Mouse (Mus musculus) megakaryocyte, embryonic 14.5 days (primary cell): ENCODE measurements around the gene Axin1. TPM values are rescaled to one million over a fixed set of nuclear protein-coding genes. Genes with fewer than 3 reads are reported as not detected.
A peak's percentile ranks its signal among the peaks of the same experiment; 100 is the strongest.

ENCODE experiments used
- H3K27me3 ChIP-seq: replicated peaks from 2 replicates; pipeline ENCODE3; 2012; ENCODE audit warnings: inconsistent platforms
- H3K36me3 ChIP-seq: replicated peaks from 2 replicates; pipeline ENCODE3; 2012; ENCODE audit warnings: low read length, inconsistent platforms, mixed read lengths
- H3K4me1 ChIP-seq: 2 replicates; pipeline ENCODE4 v1.6.1; 2012; ENCODE audit warnings: inconsistent platforms
- H3K4me3 ChIP-seq: replicated peaks from 2 replicates; pipeline ENCODE3; 2012; ENCODE audit warnings: moderate library complexity, mild to moderate bottlenecking, inconsistent platforms
- H3K9me3 ChIP-seq: 2 replicates; pipeline ENCODE4 v1.6.1; 2012; ENCODE audit warnings: inconsistent platforms
- FLI1 ChIP-seq: IDR thresholded peaks from 2 replicates; pipeline ENCODE4 v1.6.1; 2012; ENCODE audit warnings: low read length, inconsistent platforms, mixed read lengths
- GATA1 ChIP-seq: IDR thresholded peaks from 3 replicates; pipeline ENCODE4 v1.6.1; 2012; ENCODE audit warnings: mixed read lengths, low read length, inconsistent platforms, borderline replicate concordance
- polyA plus RNA-seq: library from polyadenylated mRNA; stranded (reverse); fragments of >175 nt; gene quantifications from 2 replicates; pipeline ENCODE4 v1.2.3, GENCODE M21; 2012; ENCODE audit warnings: low replicate concordance; ENCODE audit not compliant: insufficient read depth

Axin1 gene
- polyA plus RNA-seq, 1 experiment, result 19.6 TPM

DNA sequence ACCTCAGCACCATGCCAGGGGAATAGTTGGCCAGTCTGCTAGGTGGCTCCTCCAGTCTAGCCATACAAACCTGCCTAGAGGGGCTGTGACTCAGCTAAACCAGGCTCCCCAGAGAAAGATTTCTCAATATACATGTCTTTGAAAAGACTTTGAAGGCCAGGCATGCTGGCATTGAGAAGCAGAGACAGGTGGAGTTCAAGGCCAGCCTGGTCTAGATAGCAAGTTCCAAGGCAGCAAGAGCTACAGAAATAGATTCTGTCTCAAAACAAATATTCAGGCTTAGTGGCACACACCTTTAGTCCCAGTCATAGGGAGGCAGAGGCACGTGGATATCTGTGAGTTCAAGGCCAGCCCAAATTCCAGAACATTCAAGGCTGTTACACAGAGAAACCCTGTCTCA is 67.9 kb downstream of the Axin1 start:
- no peaks in the 10 kb centered on the region for H3K9me3 ChIP-seq
- no peaks in the 10 kb centered on the region for H3K36me3 ChIP-seq
- H3K4me1 ChIP-seq, result peaks cover 22% of the 10 kb centered on the region
- no peak overlapping the region for H3K4me3 ChIP-seq
- TF ChIP-seq GATA1, result no peak
- TF ChIP-seq FLI1, result no peak
- H3K27me3 ChIP-seq, result peaks cover 88% of the 10 kb centered on the region

DNA sequence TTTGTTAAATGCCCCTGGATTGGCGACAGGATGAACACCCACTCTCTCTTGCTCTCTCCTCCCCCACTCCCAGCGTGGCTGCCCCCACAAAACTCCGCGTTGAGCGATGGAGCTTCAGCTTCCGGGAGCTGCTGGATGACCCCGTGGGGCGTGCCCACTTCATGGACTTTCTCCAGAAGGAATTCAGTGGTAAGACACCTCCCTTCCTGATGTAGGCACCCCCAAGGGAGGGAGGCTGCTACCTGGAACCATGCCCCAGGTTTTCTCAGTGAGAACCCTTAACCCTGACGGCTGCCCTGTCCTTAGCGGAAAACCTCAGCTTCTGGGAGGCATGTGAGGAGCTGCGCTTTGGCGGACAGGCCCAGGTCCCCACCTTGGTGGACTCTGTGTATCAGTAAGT is 69.2 kb downstream of the Axin1 start, which contains the start of gene Arhgdig:
TSS of gene Arhgdig (minus strand) at position 101 of the 400 bp plus-strand sequence.
- TF ChIP-seq GATA1 (no peak), FLI1 (no peak)
- Histone ChIP-seq H3K36me3 (no peaks in the 10 kb centered on the region), H3K4me1 (peaks cover 12% of the 10 kb centered on the region), H3K4me3 (peak within 1 kb of the TSS; percentile 4), H3K27me3 (peaks cover 84% of the 10 kb centered on the region), H3K9me3 (no peaks in the 10 kb centered on the region)

DNA sequence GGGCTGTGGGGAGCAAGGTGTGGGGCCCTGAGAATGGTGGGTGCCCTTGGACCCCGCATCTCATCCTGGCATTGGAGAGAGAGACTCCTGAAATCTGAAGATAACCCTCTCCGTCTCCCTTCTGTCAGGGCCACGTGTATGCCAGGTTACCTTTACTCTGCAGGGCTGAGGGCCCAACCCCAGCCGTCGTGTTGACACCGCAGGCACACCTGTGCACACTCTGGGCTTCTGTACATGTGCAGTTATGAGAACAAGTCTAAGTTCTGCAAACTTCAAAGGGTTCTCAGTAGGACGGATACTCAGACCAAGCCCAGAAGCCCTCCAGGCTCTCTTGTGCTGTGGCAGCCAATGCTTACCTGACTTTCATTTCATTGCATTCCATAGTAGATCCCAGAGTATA is 73.8 kb downstream of the Axin1 start:
- peaks cover 11% of the 10 kb centered on the region for H3K4me1 ChIP-seq
- H3K4me3 ChIP-seq, result no peak overlapping the region
- H3K36me3 ChIP-seq, result no peaks in the 10 kb centered on the region
- TF ChIP-seq FLI1 (no peak), GATA1 (no peak)
- no peaks in the 10 kb centered on the region for H3K9me3 ChIP-seq
- peaks cover 74% of the 10 kb centered on the region for H3K27me3 ChIP-seq

DNA sequence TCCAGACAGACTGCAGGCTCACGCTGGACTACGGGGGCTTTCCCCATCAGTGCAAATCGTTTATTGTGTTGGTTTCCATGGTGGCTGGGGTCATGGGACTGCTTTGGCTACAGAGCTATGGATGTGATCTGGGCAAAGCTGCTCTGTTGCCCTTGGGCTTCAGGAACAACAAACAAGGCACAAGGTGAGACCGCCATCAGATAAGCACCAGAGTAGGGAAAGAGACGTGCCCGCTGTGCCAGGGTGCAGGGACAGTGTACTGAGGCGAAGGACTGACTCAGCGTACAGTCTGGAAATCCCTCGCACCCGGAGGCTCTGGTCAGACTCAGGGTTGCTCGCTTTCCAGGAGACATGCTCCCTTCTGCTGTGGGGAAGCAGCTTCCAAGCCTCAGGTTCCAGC is 74.2 kb downstream of the Axin1 start:
- Histone ChIP-seq H3K4me3 (no peak overlapping the region), H3K27me3 (peaks cover 74% of the 10 kb centered on the region), H3K36me3 (no peaks in the 10 kb centered on the region), H3K9me3 (no peaks in the 10 kb centered on the region), H3K4me1 (peaks cover 11% of the 10 kb centered on the region)
- no peak for TF ChIP-seq GATA1
- TF ChIP-seq FLI1, result no peak

DNA sequence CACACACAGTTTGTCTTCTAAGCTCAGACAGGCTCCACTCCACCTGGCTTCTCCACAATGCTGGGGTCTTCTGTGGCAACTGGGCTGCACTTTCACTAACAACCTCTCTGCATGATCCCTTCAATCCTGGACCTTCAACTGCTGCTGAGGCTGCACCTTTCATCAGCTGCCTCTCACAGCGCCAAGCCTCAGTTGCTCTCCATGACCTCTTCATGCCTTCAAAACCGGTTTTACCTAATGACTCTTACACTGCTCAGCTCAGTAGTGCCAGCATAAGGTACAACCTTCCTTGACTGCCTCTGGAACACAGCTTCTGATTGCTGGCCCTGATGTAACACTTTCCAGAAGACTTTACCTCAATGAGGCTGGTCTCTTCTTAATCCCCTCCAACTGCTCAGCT is 83.0 kb downstream of the Axin1 start:
- Histone ChIP-seq H3K36me3 (no peaks in the 10 kb centered on the region), H3K9me3 (no peaks in the 10 kb centered on the region), H3K27me3 (peaks cover 64% of the 10 kb centered on the region), H3K4me1 (no peaks in the 10 kb centered on the region), H3K4me3 (no peak overlapping the region)
- TF ChIP-seq GATA1, result no peak
- no peak for TF ChIP-seq FLI1

DNA sequence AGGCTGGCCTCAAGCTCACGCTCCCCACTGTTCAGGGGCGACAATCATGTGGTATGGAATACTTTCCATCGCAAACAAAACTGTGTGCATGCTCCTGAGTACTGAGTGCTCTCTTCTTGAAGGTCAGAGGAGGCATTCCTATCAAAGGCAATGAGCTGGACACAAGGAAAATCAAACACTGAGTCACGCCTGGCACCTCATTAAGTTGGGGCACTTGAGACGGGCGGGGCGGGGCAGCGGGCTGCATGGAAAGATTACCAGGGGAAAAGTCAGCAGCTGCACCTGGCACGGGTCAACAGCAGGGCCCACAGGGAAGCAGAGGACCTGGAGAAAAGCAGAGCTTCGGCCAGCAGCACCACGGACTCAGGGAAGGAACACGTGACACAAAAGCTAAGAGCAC is 86.7 kb downstream of the Axin1 start:
- TF ChIP-seq GATA1, result no peak
- no peak for TF ChIP-seq FLI1
- peaks cover 44% of the 10 kb centered on the region for H3K27me3 ChIP-seq
- no peaks in the 10 kb centered on the region for H3K9me3 ChIP-seq
- H3K4me1 ChIP-seq, result peaks cover 5% of the 10 kb centered on the region; the same call in 1 of the 2 replicates
- H3K4me3 ChIP-seq, result no peak overlapping the region
- H3K36me3 ChIP-seq, result no peaks in the 10 kb centered on the region

DNA sequence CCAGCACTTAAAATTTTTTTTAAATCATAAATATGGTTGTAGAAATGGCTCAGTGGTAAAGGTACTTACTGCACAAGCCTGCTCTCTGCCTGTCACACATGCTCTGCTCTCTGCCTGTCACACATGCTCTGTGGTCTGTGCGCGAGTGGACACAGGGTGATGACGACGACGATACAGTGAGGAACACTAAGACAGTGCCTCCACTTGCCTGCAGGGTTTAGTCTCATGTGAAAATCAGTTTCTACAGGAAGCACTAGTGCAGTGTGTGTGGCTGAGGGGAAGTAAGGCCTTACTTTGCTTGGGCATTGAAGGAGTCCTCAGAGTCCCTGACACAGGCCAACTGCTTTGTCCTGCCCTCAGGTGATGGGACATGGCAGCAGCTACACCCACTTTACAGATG is 91.3 kb downstream of the Axin1 start:
- Histone ChIP-seq H3K27me3 (peaks cover 24% of the 10 kb centered on the region), H3K4me3 (peak overlapping the region; percentile 51), H3K36me3 (no peaks in the 10 kb centered on the region), H3K9me3 (0 out of 2 replicates have a peak, but pooled peaks cover 5% of the 10 kb centered on the region), H3K4me1 (peaks cover 5% of the 10 kb centered on the region; the same call in 1 of the 2 replicates)
- TF ChIP-seq GATA1, result no peak
- TF ChIP-seq FLI1, result no peak

DNA sequence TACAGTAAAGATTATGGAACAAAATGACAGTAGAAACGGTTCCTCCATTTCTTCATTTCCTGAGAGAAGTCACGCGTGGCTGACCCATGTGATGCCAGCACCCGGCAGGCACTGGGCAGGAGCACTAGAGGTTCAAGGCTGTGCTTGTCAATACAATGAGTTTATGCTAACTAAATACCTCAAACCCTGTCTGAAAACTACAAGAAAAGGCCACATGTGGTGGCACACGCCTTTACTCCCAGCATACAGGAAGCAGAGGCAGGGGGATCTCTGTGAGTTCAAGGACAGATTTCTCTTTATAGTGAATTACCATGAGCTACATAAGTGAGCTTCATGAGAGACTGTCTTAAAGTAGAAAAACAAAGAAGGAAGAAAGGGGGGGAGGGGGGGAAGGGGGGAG is 92.7 kb downstream of the Axin1 start:
- TF ChIP-seq FLI1, result no peak
- no peak for TF ChIP-seq GATA1
- peaks cover 15% of the 10 kb centered on the region for H3K4me1 ChIP-seq
- no peaks in the 10 kb centered on the region for H3K36me3 ChIP-seq
- peaks cover 10% of the 10 kb centered on the region for H3K27me3 ChIP-seq
- H3K4me3 ChIP-seq, result no peak overlapping the region
- 0 out of 2 replicates have a peak, but pooled peaks cover 5% of the 10 kb centered on the region for H3K9me3 ChIP-seq

DNA sequence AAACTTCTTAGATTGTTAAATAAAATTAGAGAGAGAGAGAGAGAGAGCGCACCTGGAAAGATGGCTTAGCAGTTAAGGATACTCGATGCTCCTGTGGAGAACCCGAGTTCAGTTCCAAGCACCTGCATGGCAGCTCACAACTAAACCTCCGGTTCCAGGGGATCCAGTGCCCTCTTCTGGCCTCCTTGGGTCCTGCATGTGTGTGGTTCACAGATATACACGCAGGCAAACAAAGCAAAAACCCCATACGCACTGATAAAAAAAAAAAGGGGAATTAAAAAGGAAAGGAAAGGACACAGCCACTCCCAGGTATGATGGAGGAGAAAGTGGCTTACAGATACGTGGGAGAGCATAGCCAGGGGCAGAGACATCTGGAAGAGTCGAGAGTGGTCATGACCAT is 94.4 kb downstream of the Axin1 start:
- H3K4me1 ChIP-seq, result peaks cover 15% of the 10 kb centered on the region
- TF ChIP-seq GATA1 (no peak), FLI1 (no peak)
- H3K4me3 ChIP-seq, result no peak overlapping the region
- H3K27me3 ChIP-seq, result peaks cover 9% of the 10 kb centered on the region
- H3K9me3 ChIP-seq, result 0 out of 2 replicates have a peak, but pooled peaks cover 5% of the 10 kb centered on the region
- H3K36me3 ChIP-seq, result no peaks in the 10 kb centered on the region

DNA sequence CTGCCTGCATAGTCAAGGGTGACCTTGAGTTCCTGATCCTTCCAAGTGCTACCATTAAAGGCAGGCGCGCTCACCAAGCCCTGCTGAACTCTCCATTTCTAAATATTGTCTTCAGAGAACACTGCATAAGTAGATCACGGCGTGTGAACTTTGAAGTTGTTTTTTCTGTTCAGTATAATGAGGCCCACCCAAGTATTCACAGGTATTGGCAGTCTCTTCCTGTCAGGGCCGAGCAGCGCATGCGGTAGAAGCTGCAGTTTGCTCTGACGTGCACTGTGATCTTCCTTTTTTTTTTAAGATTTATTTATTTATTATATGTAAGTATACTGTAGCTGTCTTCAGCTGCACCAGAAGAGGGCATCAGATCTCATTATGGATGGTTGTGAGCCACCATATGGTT is 95.9 kb downstream of the Axin1 start:
- Histone ChIP-seq H3K4me3 (no peak overlapping the region), H3K9me3 (0 out of 2 replicates have a peak, but pooled peaks cover 5% of the 10 kb centered on the region), H3K27me3 (peaks cover 7% of the 10 kb centered on the region), H3K36me3 (no peaks in the 10 kb centered on the region), H3K4me1 (peaks cover 15% of the 10 kb centered on the region)
- TF ChIP-seq FLI1, result no peak
- no peak for TF ChIP-seq GATA1
